Mouse (Mus musculus): ENCODE results near the gene Pgrmc2. TPM values are rescaled to one million over a fixed set of nuclear protein-coding genes. Genes with fewer than 3 reads are reported as not detected.

Pgrmc2 gene
- total RNA-seq (2021) (10 to 100 TPM; 56.5 to 70.5 TPM), polyA plus RNA-seq (2012; rRNA removed) (24.6 and 28.6 TPM in 2 replicates)
- long read RNA-seq, transcript Pgrmc2-201 (3 exons, 3,007 nt): major isoform, 87 of 92 reads
- long read RNA-seq, partial matches to known transcripts: 0 of 92 reads
- long read RNA-seq, other reads (novel, unspliced or antisense): 5 of 92 reads

GRCm38 (mm10) chr3:41082885-41083789, at the start of gene Pgrmc2:
Pgrmc2 (minus strand) TSS chr3:41083046.
- peak; percentile 99 for DNase-seq

DNA sequence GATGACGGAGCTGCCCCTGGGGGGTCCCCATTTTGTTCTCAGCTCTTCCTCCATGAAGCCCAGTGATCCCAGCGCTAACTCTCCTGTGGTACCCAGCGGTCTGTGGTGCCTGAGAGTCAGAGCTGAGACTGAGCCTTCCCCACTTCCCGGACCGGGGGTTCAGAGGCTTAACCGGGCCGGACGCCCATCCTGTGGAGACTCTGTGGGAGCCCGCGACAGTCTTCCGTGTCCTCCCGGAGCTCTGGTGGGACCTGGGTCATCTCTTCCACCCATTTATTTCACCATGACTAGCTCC, 41.1 kb upstream of the Pgrmc2 start:
- no peak for DNase-seq

GRCm38 (mm10) chr3:41123190-41123999, 40.5 kb upstream of the Pgrmc2 start:
- no peak for DNase-seq

DNA sequence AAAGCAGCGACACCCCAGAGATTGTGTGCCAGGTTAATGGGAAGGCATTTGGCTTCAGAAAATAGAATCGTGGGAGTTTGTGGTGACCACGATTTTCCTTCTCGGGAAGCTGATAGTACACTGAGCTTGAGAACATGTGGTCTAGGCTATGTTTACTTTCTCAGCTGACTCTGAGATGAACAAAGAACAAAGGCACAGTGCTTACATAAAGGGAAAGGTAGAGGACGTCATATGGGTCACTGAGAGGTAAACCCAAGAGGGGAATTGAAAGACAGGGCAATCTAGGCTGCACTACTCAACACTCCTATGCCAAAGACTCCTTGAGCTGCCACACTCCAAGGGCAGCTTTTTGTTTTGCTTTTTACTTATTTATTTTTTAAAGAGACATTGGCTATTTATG, 35.3 kb upstream of the Pgrmc2 start:
- no peak for DNase-seq

DNA sequence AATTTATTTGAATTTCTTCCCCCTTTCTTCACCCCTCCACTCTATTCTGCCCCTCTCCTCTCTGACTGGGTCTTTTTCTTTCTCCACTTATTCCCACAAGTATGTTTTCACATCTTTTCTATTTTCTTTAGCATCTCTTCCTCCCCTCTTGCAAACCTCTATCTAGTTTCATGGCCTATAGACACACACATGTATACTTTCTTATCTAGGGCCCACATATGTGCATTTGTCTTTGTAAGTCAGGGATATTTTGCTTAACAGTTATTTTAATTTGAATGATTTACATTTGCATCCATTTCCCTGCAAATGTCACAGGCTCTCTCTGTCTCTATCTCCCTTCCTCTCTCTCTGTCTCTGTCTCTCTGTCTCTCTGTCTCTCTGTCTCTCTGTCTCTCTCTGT, 34.6 kb upstream of the Pgrmc2 start:
- no peak for DNase-seq

DNA sequence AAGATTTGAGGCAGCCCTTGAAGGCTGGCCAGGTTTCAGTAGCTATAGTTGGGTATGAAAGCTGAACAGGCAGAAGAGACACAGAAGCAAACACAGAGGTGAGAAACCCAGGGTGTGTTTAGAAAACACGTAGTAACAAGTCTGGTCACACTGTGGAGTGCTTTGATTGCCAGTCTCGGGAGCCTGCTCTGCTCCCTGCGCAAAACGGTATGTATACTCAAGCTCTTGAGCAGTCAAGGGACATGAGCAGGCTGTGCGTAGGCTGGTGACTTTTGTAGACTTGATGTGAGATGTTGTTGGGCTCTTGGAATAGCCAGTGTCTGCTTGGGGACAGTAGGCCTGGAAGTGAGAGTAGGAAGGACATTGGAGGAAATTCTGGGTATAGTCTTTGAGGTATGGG, 30.3 kb upstream of the Pgrmc2 start:
- DNase-seq: no peak

- peak; percentile 16 for DNase-seq
Measured at GRCm38 (mm10) chr3:41108306-41108785, 25.5 kb upstream of the Pgrmc2 start.

GRCm38 (mm10) chr3:41107600-41108305, 24.9 kb upstream of the Pgrmc2 start:
- DNase-seq: no peak

- DNase-seq: no peak
Measured at GRCm38 (mm10) chr3:41101905-41102304, 19.1 kb upstream of the Pgrmc2 start.

GRCm38 (mm10) chr3:41100157-41100556, 17.3 kb upstream of the Pgrmc2 start:
- no peak for DNase-seq

GRCm38 (mm10) chr3:41099672-41100071, 16.8 kb upstream of the Pgrmc2 start:
- DNase-seq: no peak

DNA sequence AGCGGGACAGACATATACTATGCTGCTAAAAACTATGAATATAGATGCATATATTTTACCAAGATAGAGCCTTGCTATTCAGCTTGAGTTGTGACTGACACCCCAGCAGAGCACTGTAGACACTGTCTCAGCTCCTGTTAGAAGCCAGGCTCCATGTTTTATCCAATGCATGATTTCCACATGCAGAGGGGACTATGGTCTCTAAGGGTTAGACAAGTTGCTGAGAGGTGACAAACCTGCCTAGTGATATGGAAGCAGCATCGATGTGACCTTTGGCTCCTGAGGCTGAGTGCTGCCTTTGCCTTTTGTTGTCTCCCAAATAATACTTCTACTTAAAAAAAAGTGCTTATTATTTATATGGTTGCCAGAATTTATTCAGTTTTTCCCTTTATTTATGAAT, 10.4 kb upstream of the Pgrmc2 start:
- DNase-seq: no peak

GRCm38 (mm10) chr3:41092311-41092710, 9.5 kb upstream of the Pgrmc2 start:
- no peak for DNase-seq

DNA sequence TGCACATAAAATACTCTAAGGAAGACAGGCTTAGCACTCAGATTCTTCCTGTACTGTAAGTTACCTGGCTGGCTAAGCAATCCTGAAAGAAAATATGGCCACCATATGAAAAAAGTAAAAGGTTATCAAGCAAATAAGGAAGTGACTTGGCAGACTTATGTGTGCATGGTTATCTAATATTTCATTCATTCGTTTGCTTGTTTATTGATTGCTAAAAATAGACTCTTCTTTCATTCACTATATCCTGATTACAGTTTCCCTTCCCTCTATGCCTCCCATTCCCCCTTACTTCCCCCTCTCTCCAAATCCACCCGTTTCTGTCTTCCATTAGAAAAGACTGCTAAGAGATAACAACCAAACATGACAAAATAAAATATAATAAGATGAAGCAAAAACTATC, 8.0 kb upstream of the Pgrmc2 start:
- no peak for DNase-seq

GRCm38 (mm10) chr3:41087071-41087470, 4.2 kb upstream of the Pgrmc2 start:
- DNase-seq: no peak

DNA sequence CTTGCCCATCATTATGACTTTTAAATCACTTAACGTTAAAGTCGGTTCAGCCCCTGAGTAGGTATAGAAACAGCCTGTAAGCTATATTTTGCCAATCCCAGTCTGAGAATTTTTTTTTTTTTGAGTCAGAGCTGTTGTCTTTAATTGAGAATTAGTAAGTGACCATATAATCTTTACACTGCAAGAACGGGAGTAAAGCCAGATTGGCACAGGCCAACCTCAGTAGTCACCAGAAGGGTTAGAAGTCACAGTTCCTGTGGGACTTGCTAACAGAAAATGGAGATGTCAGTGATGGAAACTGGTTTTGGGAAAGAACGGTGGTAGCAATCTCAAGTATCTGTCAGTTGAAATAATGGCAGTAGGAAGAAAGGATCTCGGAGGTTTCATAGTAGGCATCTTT, 1.6 kb upstream of the Pgrmc2 start:
- DNase-seq: no peak

GRCm38 (mm10) chr3:41083790-41084112, 905 bp upstream of the Pgrmc2 start:
- no peak for DNase-seq

DNA sequence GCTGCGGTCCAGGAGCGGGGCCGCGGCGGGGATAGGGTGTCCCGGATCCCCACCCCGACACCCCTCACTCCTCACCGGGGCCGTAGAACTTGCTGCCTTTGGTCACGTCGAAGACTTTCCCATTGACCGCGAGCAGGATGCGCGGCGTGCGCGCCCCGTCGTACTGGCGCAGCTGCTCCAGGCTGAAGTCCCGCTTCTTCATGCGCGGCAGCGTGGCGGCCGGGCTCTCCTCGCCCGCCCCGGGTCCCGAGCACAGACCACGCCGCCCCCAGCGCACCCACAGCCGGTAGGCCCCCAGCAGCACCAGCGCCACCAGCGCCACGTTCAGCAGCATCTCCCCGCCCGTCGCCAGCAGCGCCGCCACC, 344 bp downstream of the Pgrmc2 start:
- no peak for DNase-seq

DNA sequence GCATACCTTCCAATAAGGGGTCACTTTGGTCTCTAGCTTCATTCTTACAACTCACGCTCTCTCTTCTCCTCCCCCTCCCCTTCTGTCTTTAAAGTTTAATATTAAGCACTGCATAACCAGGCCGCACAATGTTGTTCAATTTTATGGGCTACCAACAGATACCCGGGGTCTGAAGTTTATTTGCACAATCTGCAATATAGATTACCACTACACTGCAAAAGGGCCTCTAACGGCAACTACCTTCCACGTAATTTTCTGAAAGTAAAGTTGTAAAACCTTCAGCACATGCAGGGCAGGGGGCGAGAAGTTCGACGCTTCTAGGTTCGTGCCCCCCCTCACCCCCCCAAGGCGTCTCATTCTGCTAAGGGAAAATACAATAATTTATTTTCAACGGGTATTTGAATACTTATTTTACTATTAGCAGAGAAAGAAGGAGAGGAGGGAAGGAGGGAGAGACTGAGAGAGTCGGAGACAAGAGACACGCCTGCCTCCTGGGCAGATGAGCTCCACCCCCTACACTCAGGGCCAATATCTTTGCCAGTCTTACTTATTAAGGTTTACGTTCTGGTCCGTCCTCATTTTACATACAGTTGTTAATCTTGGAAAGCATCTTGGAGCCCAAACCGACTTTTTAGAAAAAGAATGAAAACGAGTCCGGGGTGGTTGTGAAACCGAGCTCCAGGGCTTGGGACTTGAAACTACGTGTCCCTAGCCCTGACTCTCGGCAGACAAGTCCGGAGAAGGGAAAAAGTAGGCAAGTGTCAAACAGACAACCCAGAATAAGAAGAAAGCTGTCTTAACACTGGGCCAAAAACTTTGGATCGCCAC, 1.2 kb downstream of the Pgrmc2 start:
- peak; percentile 56 for DNase-seq

DNA sequence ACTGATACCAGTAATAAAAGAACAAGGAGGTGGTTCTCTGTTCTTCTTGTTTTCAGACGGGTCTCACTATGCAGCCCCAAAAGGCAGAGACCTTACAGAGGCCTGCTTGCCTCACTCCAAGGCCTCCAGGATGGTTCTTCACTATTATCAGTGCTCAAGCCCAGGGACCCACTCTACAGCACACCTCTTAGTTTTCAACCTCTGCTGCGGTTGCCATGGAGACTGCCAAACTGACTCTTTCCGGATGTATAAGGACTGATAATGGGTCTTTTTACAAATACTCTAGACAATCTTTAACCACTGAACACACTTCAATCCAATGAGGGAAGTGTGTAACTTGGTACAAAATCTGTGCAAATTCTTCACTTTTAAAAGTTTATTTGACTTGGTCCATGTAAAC, 2.1 kb downstream of the Pgrmc2 start:
- no peak for DNase-seq

- no peak for DNase-seq
Measured at GRCm38 (mm10) chr3:41078673-41079072, 4.2 kb downstream of the Pgrmc2 start.

- DNase-seq: no peak
Measured at GRCm38 (mm10) chr3:41075376-41075775, 7.5 kb downstream of the Pgrmc2 start.

All from adrenal gland, adult 2 months (tissue).